Mouse (Mus musculus) forelimb bud, embryonic 11.5 days (tissue): Measurements from ENCODE around the gene Gm21190.
"Not testable (repeated sequence)": the region's sequence is repeated elsewhere in the genome, so short reads cannot be mapped to it uniquely, and the experiment has no call there.

Experiments used
- DNase-seq: peaks from one replicate; pipeline ENCODE4 v3.0.0-alpha.2; 2012; ENCODE audit warnings: low read depth, low spot score

Gene Gm21190

DNA sequence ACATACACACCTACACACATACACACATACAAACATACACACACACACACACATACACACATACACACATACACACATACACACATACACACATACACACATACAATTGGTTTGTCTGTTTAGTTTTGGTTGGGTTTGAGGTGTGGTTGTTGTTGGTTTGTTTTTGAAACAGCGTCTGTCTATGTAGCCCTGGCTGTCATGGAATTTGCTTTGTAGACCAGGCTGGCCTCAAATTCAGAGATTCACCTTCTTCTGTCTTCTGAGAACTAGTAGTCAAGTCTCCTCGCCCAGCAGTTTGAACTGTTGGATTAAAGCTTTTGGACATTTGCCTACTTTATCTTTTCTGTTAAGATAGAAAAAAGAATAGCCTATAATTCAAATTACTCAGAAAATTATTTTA, 38.1 kb downstream of the Gm21190 start:
- not testable (repeated sequence) for DNase-seq

DNA sequence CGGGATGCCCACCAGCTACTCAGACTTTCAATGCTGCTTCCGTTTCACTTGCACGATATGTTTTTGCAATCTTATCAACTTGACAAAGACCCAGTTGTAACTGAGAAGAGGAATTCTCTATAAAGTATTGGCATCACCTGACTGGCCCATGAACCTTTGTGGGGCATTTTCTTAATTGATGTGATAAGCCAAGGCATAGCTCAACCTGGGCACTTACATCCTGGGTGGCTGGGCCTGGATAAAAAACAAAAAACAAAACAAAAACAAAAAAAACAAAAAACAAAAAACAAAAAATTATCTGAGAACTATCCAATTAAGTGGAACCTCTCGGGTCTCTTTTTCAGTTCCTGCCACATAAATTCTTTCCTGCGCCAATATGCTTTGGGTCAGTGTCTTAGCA, 40.3 kb downstream of the Gm21190 start:
- DNase-seq: no peak

DNA sequence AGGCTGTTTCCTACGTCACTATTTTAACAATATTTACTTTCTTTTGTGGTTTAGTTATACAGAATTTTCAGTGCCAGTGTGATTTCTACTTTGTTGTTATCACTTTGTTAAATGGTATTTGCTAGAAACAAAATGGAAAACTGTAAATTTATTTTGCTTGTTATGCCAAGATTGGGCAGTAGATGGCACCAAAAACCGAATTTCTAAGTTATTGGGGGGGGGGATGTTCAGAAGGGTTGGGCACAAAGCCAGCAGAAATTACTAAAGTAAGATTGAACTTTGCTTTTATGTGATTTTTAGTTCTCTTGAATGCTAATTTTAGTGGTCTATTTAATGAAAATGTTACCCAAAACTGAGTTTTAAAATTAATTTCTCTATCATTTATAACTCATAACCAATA, 44.4 kb downstream of the Gm21190 start:
- not testable (repeated sequence) for DNase-seq

- not testable (repeated sequence) for DNase-seq
Measured at GRCm38 (mm10) chr5:15483576-15483975, 45.4 kb downstream of the Gm21190 start.

DNA sequence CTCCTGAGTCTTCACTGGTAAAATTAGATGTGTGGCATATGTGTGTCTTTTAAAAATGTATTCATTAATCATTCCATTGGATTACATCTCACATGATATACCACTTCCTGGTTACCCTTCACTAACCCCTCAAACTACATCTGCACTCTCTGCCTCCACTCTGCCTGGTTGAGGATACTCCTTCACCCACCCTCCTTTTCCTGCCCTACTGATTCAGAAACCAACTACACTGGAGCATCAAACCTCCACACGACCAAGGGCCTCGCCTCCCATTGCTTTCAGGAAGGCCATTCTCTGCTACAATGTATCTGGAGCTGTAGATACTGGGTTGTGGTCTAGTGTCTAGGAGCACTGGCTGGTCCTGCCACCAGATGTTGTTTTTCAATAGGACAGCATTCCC, 46.2 kb downstream of the Gm21190 start:
- DNase-seq: not testable (repeated sequence)

DNA sequence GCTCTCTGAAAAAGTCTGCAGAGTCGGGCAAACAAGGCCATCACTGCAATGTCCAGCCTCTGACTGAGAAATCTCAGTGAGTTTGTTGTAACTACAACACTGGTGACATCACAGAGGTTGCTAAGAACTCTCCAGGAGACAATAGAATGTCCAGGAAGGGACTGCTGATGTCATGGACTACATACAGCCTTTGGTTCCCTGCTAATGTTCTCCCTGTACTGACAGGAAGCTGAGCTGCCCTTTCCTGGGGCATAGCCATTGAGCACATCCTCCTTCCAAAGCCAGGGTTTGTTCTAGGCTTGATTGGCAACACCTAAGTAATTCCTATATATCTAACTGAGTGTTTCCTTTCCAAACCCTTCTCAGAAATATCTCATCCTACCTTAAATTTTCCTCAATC, 52.6 kb downstream of the Gm21190 start, which contains the start of gene Gm21149:
Gm21149 (minus strand) TSS at position 101 of the 400 bp plus-strand sequence.
- DNase-seq: not testable (repeated sequence)
